Comparison of ENCODE assay signal across 8 mouse cellular contexts in the genomic region with DNA sequence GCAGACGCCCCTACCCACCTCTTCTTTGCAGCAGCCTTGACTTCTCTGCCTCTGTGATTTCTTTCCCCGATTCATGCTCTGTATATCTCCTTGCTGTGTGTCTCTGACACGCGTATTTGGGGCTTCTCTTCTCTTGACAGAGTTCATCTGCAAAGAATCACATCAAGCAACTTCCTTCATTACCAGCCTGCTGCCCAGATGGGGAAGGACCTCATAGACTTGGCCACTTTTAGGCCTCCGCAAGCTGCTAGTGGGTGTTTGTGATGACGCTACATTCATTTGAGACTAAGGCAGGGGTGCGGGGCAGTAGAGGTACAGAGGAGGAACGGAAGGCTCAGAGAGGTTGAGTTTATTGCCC. TPM values are rescaled to one million over a fixed set of nuclear protein-coding genes. Genes with fewer than 3 reads are reported as not detected.
DNase-seq lines count a peak whose midpoint lies in the region; ATAC-seq and TF ChIP-seq lines count a peak whose summit lies in the region.

No protein-coding gene starts in this region.

- peak; percentile 15; the same call in 1 of the 2 replicates for ATAC-seq in heart, postnatal 0 days (ENCODE audit: insufficient read depth, low read depth)
- ATAC-seq in neural tube, embryonic 14.5 days (ENCODE audit: low read depth) = peak; percentile 25; the same call in 1 of the 2 replicates

- no peaks in the 10 kb centered on the region for H3K9me3 ChIP-seq in heart, postnatal 0 days (replicated peaks; ENCODE audit: control insufficient read depth, low read length)
- no peaks in the 10 kb centered on the region for H3K9me3 ChIP-seq in limb, embryonic 10.5 days (replicated peaks)
- H3K9me3 ChIP-seq in neural tube, embryonic 14.5 days (ENCODE audit: control insufficient read depth, low read length) = no peaks in the 10 kb centered on the region

- H3K36me3 ChIP-seq in heart, postnatal 0 days (replicated peaks; ENCODE audit: control insufficient read depth, insufficient read depth, low read length) = peaks cover 19% of the 10 kb centered on the region
- peaks cover 25% of the 10 kb centered on the region for H3K36me3 ChIP-seq in limb, embryonic 10.5 days
- 0 out of 2 replicates have a peak, but pooled peaks cover 7% of the 10 kb centered on the region for H3K36me3 ChIP-seq in neural tube, embryonic 14.5 days (ENCODE audit: control insufficient read depth, insufficient read depth, low read length)

- 45% methylated on average over 8 of the region's 8 CpGs for WGBS in heart, postnatal 0 days
- 40% methylated on average over 8 of the region's 8 CpGs for WGBS in limb, embryonic 10.5 days
- 29% methylated on average over 8 of the region's 8 CpGs for WGBS in neural tube, embryonic 14.5 days

- H3K4me1 ChIP-seq in heart, postnatal 0 days (ENCODE audit: control insufficient read depth, insufficient read depth) = peaks cover 6% of the 10 kb centered on the region
- H3K4me1 ChIP-seq in limb, embryonic 10.5 days = peaks cover 16% of the 10 kb centered on the region
- 0 out of 2 replicates have a peak, but pooled peaks cover 3% of the 10 kb centered on the region for H3K4me1 ChIP-seq in neural tube, embryonic 14.5 days (ENCODE audit: control insufficient read depth, insufficient read depth, low read length)

- DNase-seq in embryo, embryonic 11 days = peak; percentile 26
- no peak for DNase-seq in embryo, embryonic 9.5 days (ENCODE audit: extremely low spot score)
- DNase-seq in urinary bladder, postnatal 25 days (ENCODE audit: low spot score) = peak; percentile 5
- DNase-seq in urinary bladder, adult 2 months (ENCODE audit: low spot score) = no peak
- DNase-seq in heart, postnatal 0 days (ENCODE audit: low spot score) = no peak
- DNase-seq in limb, embryonic 10.5 days (ENCODE audit: low spot score) = no peak
- no peak for DNase-seq in retina, postnatal 1 day

- H3K27ac ChIP-seq in heart, postnatal 0 days (ENCODE audit: low read depth) = peak overlapping the region; percentile 56
- H3K27ac ChIP-seq in limb, embryonic 10.5 days = peak overlapping the region; percentile 85
- peak overlapping the region; percentile 41; the same call in 1 of the 2 replicates for H3K27ac ChIP-seq in neural tube, embryonic 14.5 days (ENCODE audit: low read depth, low read length)

- H3K9ac ChIP-seq in heart, postnatal 0 days (replicated peaks; ENCODE audit: low read depth, low read length) = peak overlapping the region; percentile 51
- peak overlapping the region; percentile 43 for H3K9ac ChIP-seq in neural tube, embryonic 14.5 days (replicated peaks; ENCODE audit: low read depth, low read length)

- peak overlapping the region; percentile 70 for H3K4me3 ChIP-seq in heart, postnatal 0 days (ENCODE audit: low read depth, low read length)
- H3K4me3 ChIP-seq in limb, embryonic 10.5 days = peak overlapping the region; percentile 71
- H3K4me3 ChIP-seq in neural tube, embryonic 14.5 days (ENCODE audit: low read depth, low read length) = peak overlapping the region; percentile 51

- H3K4me2 ChIP-seq in heart, postnatal 0 days (ENCODE audit: low read depth, low read length) = peak overlapping the region; percentile 91
- H3K4me2 ChIP-seq in neural tube, embryonic 14.5 days (ENCODE audit: low read depth, low read length) = peak overlapping the region; percentile 63

- no peak for TF ChIP-seq EP300 in heart, postnatal 0 days (IDR thresholded peaks at IDR 0.05; ENCODE audit: low read depth)

- H3K27me3 ChIP-seq in heart, postnatal 0 days (ENCODE audit: control insufficient read depth, insufficient read depth, low read length) = no peaks in the 10 kb centered on the region
- no peaks in the 10 kb centered on the region for H3K27me3 ChIP-seq in limb, embryonic 10.5 days (ENCODE audit: low read depth, poor library complexity, severe bottlenecking)
- H3K27me3 ChIP-seq in neural tube, embryonic 14.5 days (ENCODE audit: control insufficient read depth, insufficient read depth, low read length) = no peaks in the 10 kb centered on the region

- no peak for TF ChIP-seq CTCF in heart, postnatal 0 days (IDR thresholded peaks at IDR 0.05; ENCODE audit: low read depth)

RNA-seq across cellular contexts. Expression of a gene that starts 0.6 kb away (rescaled TPM):
- polyA plus RNA-seq in urinary bladder, adult 2 months (2012; rRNA removed) = 14.6 and 19.2 TPM in 2 replicates
- 4.4 and 4.8 TPM in 2 replicates for total RNA-seq in heart, postnatal 0 days (2014; rRNA removed; ENCODE audit: low replicate concordance)
- 4.5 and 6.0 TPM in 2 replicates for polyA plus RNA-seq in heart, postnatal 0 days (2015; fragmentation: Nextera tagmentation; extraction: Ambion mirVana)
- polyA plus RNA-seq in limb, embryonic 10.5 days (2016; fragmentation: Nextera tagmentation; extraction: Ambion mirVana) = 18.0 TPM in 2 replicates
- polyA plus RNA-seq in neural tube, embryonic 14.5 days (2014; fragmentation: Nextera tagmentation; extraction: Ambion mirVana) = 10.4 and 11.1 TPM in 2 replicates

RNA-seq across cellular contexts. Expression of a gene that starts 21.8 kb away (rescaled TPM):
- polyA plus RNA-seq in urinary bladder, adult 2 months (2012; rRNA removed) = not detected in 2 replicates
- total RNA-seq in heart, postnatal 0 days (2014; rRNA removed; ENCODE audit: low replicate concordance) = not detected in 2 replicates
- 0.22 and 0.25 TPM in 2 replicates for polyA plus RNA-seq in heart, postnatal 0 days (2015; fragmentation: Nextera tagmentation; extraction: Ambion mirVana)
- polyA plus RNA-seq in limb, embryonic 10.5 days (2016; fragmentation: Nextera tagmentation; extraction: Ambion mirVana) = not detected in 2 replicates
- 0.28 and 0.46 TPM in 2 replicates for polyA plus RNA-seq in neural tube, embryonic 14.5 days (2014; fragmentation: Nextera tagmentation; extraction: Ambion mirVana)

RNA-seq across cellular contexts. Expression of a gene that starts 25.5 kb away (rescaled TPM):
- polyA plus RNA-seq in urinary bladder, adult 2 months (2012; rRNA removed) = not detected in 2 replicates
- total RNA-seq in heart, postnatal 0 days (2014; rRNA removed; ENCODE audit: low replicate concordance) = 0.19 TPM in 1 of 2 replicates, not detected in the other
- polyA plus RNA-seq in heart, postnatal 0 days (2015; fragmentation: Nextera tagmentation; extraction: Ambion mirVana) = not detected in 2 replicates
- not detected in 2 replicates for polyA plus RNA-seq in limb, embryonic 10.5 days (2016; fragmentation: Nextera tagmentation; extraction: Ambion mirVana)
- polyA plus RNA-seq in neural tube, embryonic 14.5 days (2014; fragmentation: Nextera tagmentation; extraction: Ambion mirVana) = 0.93 and 1.3 TPM in 2 replicates

RNA-seq across cellular contexts. Expression of a gene that starts 38.5 kb away (rescaled TPM):
- not detected in 2 replicates for polyA plus RNA-seq in urinary bladder, adult 2 months (2012; rRNA removed)
- total RNA-seq in heart, postnatal 0 days (2014; rRNA removed; ENCODE audit: low replicate concordance) = not detected in 2 replicates
- polyA plus RNA-seq in heart, postnatal 0 days (2015; fragmentation: Nextera tagmentation; extraction: Ambion mirVana) = not detected in 2 replicates
- polyA plus RNA-seq in limb, embryonic 10.5 days (2016; fragmentation: Nextera tagmentation; extraction: Ambion mirVana) = not detected in 2 replicates
- not detected in 2 replicates for polyA plus RNA-seq in neural tube, embryonic 14.5 days (2014; fragmentation: Nextera tagmentation; extraction: Ambion mirVana)

RNA-seq across cellular contexts. Expression of a gene that starts 43.6 kb away (rescaled TPM):
- polyA plus RNA-seq in urinary bladder, adult 2 months (2012; rRNA removed) = not detected in 2 replicates
- not detected in 2 replicates for total RNA-seq in heart, postnatal 0 days (2014; rRNA removed; ENCODE audit: low replicate concordance)
- polyA plus RNA-seq in heart, postnatal 0 days (2015; fragmentation: Nextera tagmentation; extraction: Ambion mirVana) = not detected in 2 replicates
- not detected in 2 replicates for polyA plus RNA-seq in limb, embryonic 10.5 days (2016; fragmentation: Nextera tagmentation; extraction: Ambion mirVana)
- not detected in 2 replicates for polyA plus RNA-seq in neural tube, embryonic 14.5 days (2014; fragmentation: Nextera tagmentation; extraction: Ambion mirVana)

Comparison
In these comparisons a context has a peak if more than half of its experiments do, and no peak if none do; other contexts are left out.
1. DNase-seq: peak in embryo, embryonic 11 days (single experiment) and urinary bladder, postnatal 25 days (single experiment); none in embryo, embryonic 9.5 days (single experiment), urinary bladder, adult 2 months (single experiment), heart, postnatal 0 days (single experiment), limb, embryonic 10.5 days (single experiment) and retina, postnatal 1 day (single experiment).
2. Peak in every context shown above with its lines, with median percentiles within 50 percentile points of each other: H3K27ac ChIP-seq and H3K4me3 ChIP-seq.